In genomic region chr8:106169934-106170480, GRCm38 (mm10) we compare ENCODE assay signal across 8 mouse cellular contexts. TPM values are rescaled to one million over a fixed set of nuclear protein-coding genes. Genes with fewer than 3 reads are reported as not detected.
DNase-seq lines count a peak whose midpoint lies in the region; ATAC-seq and TF ChIP-seq lines count a peak whose summit lies in the region.

No protein-coding gene starts in this region.

- intact Hi-C loops in left cerebral cortex, adult 2 months (cut with DNase I) = loop anchor here (2.0 to 10.0 kb wide), 2 partner anchors 41 to 235 kb away; partner anchors contain the start of genes Prmt7 and Slc7a6os

- peak; percentile 47 for TF ChIP-seq CTCF in left cerebral cortex, adult 2 months (IDR thresholded peaks at IDR 0.05)
- TF ChIP-seq CTCF in intestine, postnatal 0 days (IDR thresholded peaks at IDR 0.05; ENCODE audit: low read depth) = peak; percentile 33; the same call in 1 of the 2 replicates
- TF ChIP-seq CTCF in olfactory bulb, adult 2 months (IDR thresholded peaks at IDR 0.05; ENCODE audit: insufficient read depth, low read depth, low read length) = no peak

- peaks cover 16% of the 10 kb centered on the region for H3K4me1 ChIP-seq in embryonic facial prominence, embryonic 10.5 days
- H3K4me1 ChIP-seq in intestine, postnatal 0 days (replicated peaks; ENCODE audit: control insufficient read depth, insufficient read depth, low read length) = no peaks in the 10 kb centered on the region
- peaks cover 4% of the 10 kb centered on the region; the same call in 1 of the 2 replicates for H3K4me1 ChIP-seq in olfactory bulb, adult 2 months (ENCODE audit: control insufficient read depth, insufficient read depth, low read length)

- H3K27ac ChIP-seq in left cerebral cortex, adult 2 months = peak overlapping the region; percentile 64
- H3K27ac ChIP-seq in embryonic facial prominence, embryonic 10.5 days (replicated peaks) = peak overlapping the region; percentile 98; the same call in 1 of the 2 replicates
- no peak overlapping the region for H3K27ac ChIP-seq in intestine, postnatal 0 days (ENCODE audit: low read depth, low read length)
- H3K27ac ChIP-seq in olfactory bulb, adult 2 months (ENCODE audit: insufficient read depth, low read depth, low read length) = no peak overlapping the region

- H3K4me2 ChIP-seq in intestine, postnatal 0 days (replicated peaks; ENCODE audit: low read depth) = peak overlapping the region; percentile 94

- WGBS in embryonic facial prominence, embryonic 10.5 days = 54% methylated on average over 6 of the region's 6 CpGs
- WGBS in intestine, postnatal 0 days = 25% methylated on average over 6 of the region's 6 CpGs
- 12% methylated on average over 6 of the region's 6 CpGs for WGBS in olfactory bulb, adult 2 months

- H3K27me3 ChIP-seq in embryonic facial prominence, embryonic 10.5 days (replicated peaks; ENCODE audit: low read depth, poor library complexity, severe bottlenecking) = no peaks in the 10 kb centered on the region
- H3K27me3 ChIP-seq in intestine, postnatal 0 days (replicated peaks; ENCODE audit: control insufficient read depth, insufficient read depth, low read length) = no peaks in the 10 kb centered on the region

- DNase-seq in left cerebral cortex, adult 2 months (ENCODE audit: extremely low spot score in 1 of 2, low spot score in 2 of 2) = no peak
- DNase-seq in left cerebral cortex, adult 11 months (ENCODE audit: low spot score) = no peak
- no peak for DNase-seq in embryonic facial prominence, embryonic 10.5 days (ENCODE audit: low spot score)
- DNase-seq in urinary bladder, adult 2 months (ENCODE audit: low spot score) = no peak
- no peak for DNase-seq in spleen, postnatal 14 days (ENCODE audit: low spot score in 2 of 2)
- DNase-seq in adrenal gland, postnatal 25 days = no peak

- no peak for TF ChIP-seq POLR2A in olfactory bulb, adult 2 months (IDR thresholded peaks at IDR 0.05; ENCODE audit: insufficient read depth, low read depth, low read length)

- no peak for ATAC-seq in intestine, postnatal 0 days

- peak overlapping the region; percentile 90 for H3K4me3 ChIP-seq in left cerebral cortex, adult 2 months
- peak overlapping the region; percentile 97 for H3K4me3 ChIP-seq in embryonic facial prominence, embryonic 10.5 days
- H3K4me3 ChIP-seq in intestine, postnatal 0 days (ENCODE audit: low read depth, low read length) = peak overlapping the region; percentile 72
- H3K4me3 ChIP-seq in olfactory bulb, adult 2 months (ENCODE audit: insufficient read depth, low read depth, low read length) = peak overlapping the region; percentile 23; the same call in 1 of the 2 replicates

- peaks cover 8% of the 10 kb centered on the region for H3K36me3 ChIP-seq in embryonic facial prominence, embryonic 10.5 days (replicated peaks)
- H3K36me3 ChIP-seq in intestine, postnatal 0 days (ENCODE audit: control insufficient read depth, insufficient read depth) = no peaks in the 10 kb centered on the region

- 0 out of 2 replicates have a peak overlapping the region, but pooled peaks have one; percentile 62 for H3K9ac ChIP-seq in intestine, postnatal 0 days (ENCODE audit: low read depth, low read length)

- no peaks in the 10 kb centered on the region for H3K9me3 ChIP-seq in embryonic facial prominence, embryonic 10.5 days
- H3K9me3 ChIP-seq in intestine, postnatal 0 days (ENCODE audit: control insufficient read depth) = no peaks in the 10 kb centered on the region

RNA-seq across cellular contexts. Expression of gene Slc7a6, which starts 1.4 kb away (rescaled TPM):
- 10 to 100 TPM; 24.9 to 26.5 TPM for total RNA-seq in left cerebral cortex, adult 2 months (2021)
- 71.6 and 84.5 TPM in 2 replicates for polyA plus RNA-seq in embryonic facial prominence, embryonic 10.5 days (2016; fragmentation: Nextera tagmentation; extraction: Ambion mirVana)
- polyA plus RNA-seq in intestine, postnatal 0 days (2015; fragmentation: Nextera tagmentation; extraction: Ambion mirVana) = 18.0 and 18.4 TPM in 2 replicates
- polyA plus RNA-seq in olfactory bulb, adult 2 months (2012; ENCODE audit: insufficient read depth, insufficient read length, low replicate concordance, missing spikeins) = not detected in 2 replicates
- polyA plus RNA-seq in urinary bladder, adult 2 months (2012; rRNA removed) = 36.0 and 45.0 TPM in 2 replicates
- 25.6 and 29.0 TPM in 2 replicates for total RNA-seq in adrenal gland, postnatal 25 days (2021)

RNA-seq across cellular contexts. Expression of gene Pla2g15, which starts 19.8 kb away (rescaled TPM):
- total RNA-seq in left cerebral cortex, adult 2 months (2021) = 10 to 100 TPM; 24.4 to 24.8 TPM
- polyA plus RNA-seq in embryonic facial prominence, embryonic 10.5 days (2016; fragmentation: Nextera tagmentation; extraction: Ambion mirVana) = 12.8 and 13.8 TPM in 2 replicates
- 7.4 and 7.9 TPM in 2 replicates for polyA plus RNA-seq in intestine, postnatal 0 days (2015; fragmentation: Nextera tagmentation; extraction: Ambion mirVana)
- not detected in 2 replicates for polyA plus RNA-seq in olfactory bulb, adult 2 months (2012; ENCODE audit: insufficient read depth, insufficient read length, low replicate concordance, missing spikeins)
- 13.5 and 18.5 TPM in 2 replicates for polyA plus RNA-seq in urinary bladder, adult 2 months (2012; rRNA removed)
- 27.6 and 27.7 TPM in 2 replicates for total RNA-seq in adrenal gland, postnatal 25 days (2021)

RNA-seq across cellular contexts. Expression of gene Esrp2, which starts 33.2 kb away (rescaled TPM):
- total RNA-seq in left cerebral cortex, adult 2 months (2021) = under 1 TPM in 1 of 2 experiments, not detected in 1; 0.41 TPM
- 7.5 and 10.5 TPM in 2 replicates for polyA plus RNA-seq in embryonic facial prominence, embryonic 10.5 days (2016; fragmentation: Nextera tagmentation; extraction: Ambion mirVana)
- polyA plus RNA-seq in intestine, postnatal 0 days (2015; fragmentation: Nextera tagmentation; extraction: Ambion mirVana) = 9.2 and 11.0 TPM in 2 replicates
- polyA plus RNA-seq in olfactory bulb, adult 2 months (2012; ENCODE audit: insufficient read depth, insufficient read length, low replicate concordance, missing spikeins) = not detected in 2 replicates
- polyA plus RNA-seq in urinary bladder, adult 2 months (2012; rRNA removed) = 57.5 and 70.1 TPM in 2 replicates
- 2.0 and 3.9 TPM in 2 replicates for total RNA-seq in adrenal gland, postnatal 25 days (2021)

RNA-seq across cellular contexts. Expression of gene Slc7a6os, which starts 40.7 kb away (rescaled TPM):
- total RNA-seq in left cerebral cortex, adult 2 months (2021) = 10 to 100 TPM; 28.5 to 29.4 TPM
- polyA plus RNA-seq in embryonic facial prominence, embryonic 10.5 days (2016; fragmentation: Nextera tagmentation; extraction: Ambion mirVana) = 37.5 and 39.7 TPM in 2 replicates
- 17.0 and 21.0 TPM in 2 replicates for polyA plus RNA-seq in intestine, postnatal 0 days (2015; fragmentation: Nextera tagmentation; extraction: Ambion mirVana)
- not detected in 2 replicates for polyA plus RNA-seq in olfactory bulb, adult 2 months (2012; ENCODE audit: insufficient read depth, insufficient read length, low replicate concordance, missing spikeins)
- 25.8 and 26.3 TPM in 2 replicates for polyA plus RNA-seq in urinary bladder, adult 2 months (2012; rRNA removed)
- total RNA-seq in adrenal gland, postnatal 25 days (2021) = 28.5 and 30.2 TPM in 2 replicates

RNA-seq across cellular contexts. Expression of gene Prmt7, which starts 40.7 kb away (rescaled TPM):
- total RNA-seq in left cerebral cortex, adult 2 months (2021) = 10 to 100 TPM; 36.5 to 39.4 TPM
- 75.8 and 80.6 TPM in 2 replicates for polyA plus RNA-seq in embryonic facial prominence, embryonic 10.5 days (2016; fragmentation: Nextera tagmentation; extraction: Ambion mirVana)
- 11.7 and 12.2 TPM in 2 replicates for polyA plus RNA-seq in intestine, postnatal 0 days (2015; fragmentation: Nextera tagmentation; extraction: Ambion mirVana)
- polyA plus RNA-seq in olfactory bulb, adult 2 months (2012; ENCODE audit: insufficient read depth, insufficient read length, low replicate concordance, missing spikeins) = not detected in 2 replicates
- polyA plus RNA-seq in urinary bladder, adult 2 months (2012; rRNA removed) = 16.6 and 19.1 TPM in 2 replicates
- 28.4 and 31.1 TPM in 2 replicates for total RNA-seq in adrenal gland, postnatal 25 days (2021)

Comparison
In these comparisons a context has a peak if more than half of its experiments do, and no peak if none do; other contexts are left out.
1. H3K27ac ChIP-seq: peak in left cerebral cortex, adult 2 months (single experiment) and embryonic facial prominence, embryonic 10.5 days (single experiment); none in intestine, postnatal 0 days (single experiment) and olfactory bulb, adult 2 months (single experiment).
2. H3K4me3 ChIP-seq: peak in every context shown above with its lines; median percentile 97 in embryonic facial prominence, embryonic 10.5 days; 90 in left cerebral cortex, adult 2 months; 72 in intestine, postnatal 0 days; 23 in olfactory bulb, adult 2 months.